Comparison of ENCODE assay signal across 16 mouse cellular contexts in the genomic region with DNA sequence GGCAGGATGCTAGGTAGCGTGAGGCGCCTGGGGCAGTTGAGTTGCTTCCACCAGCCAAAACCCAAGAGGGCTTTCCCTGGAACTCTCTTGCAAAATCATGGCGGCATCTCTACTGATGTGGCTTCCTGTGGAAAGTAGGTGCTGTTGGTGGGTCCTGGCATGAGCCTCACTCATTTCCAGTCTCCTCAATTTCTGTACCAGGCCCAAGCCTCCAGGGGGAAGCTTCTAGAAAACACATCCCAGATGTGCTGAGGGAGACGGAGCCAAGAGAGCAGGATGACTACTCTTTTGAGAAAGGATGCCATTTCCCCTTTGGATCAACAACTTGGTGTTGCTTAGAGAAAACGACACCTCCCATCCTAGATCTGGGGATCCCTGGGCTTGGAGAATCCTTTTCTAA. TPM values are rescaled to one million over a fixed set of nuclear protein-coding genes. Genes with fewer than 3 reads are reported as not detected.
"Had no signal": no experiment of that assay in that cellular context is flagged by ENCODE, and none has a peak within 500 bp of the region (broad histone marks: within the 10 kb centered on the region; RNA-seq: fewer than 3 reads in every experiment).

No protein-coding gene starts in this region.

- DNase-seq: lung, adult 18-20 months; lung, postnatal 14 days; lung, postnatal 36 days; right cerebral cortex, postnatal 14 days; thymus, adult 18-20 months; thymus, postnatal 14 days; thymus, postnatal 36 days had no signal

RNA-seq across cellular contexts. Expression of a gene that starts 50.9 kb away (rescaled TPM):
- polyA plus RNA-seq: liver, embryonic 16.5 days; lung, embryonic 14.5 days; lung, embryonic 16.5 days; macrophage; midbrain, embryonic 13.5 days; neural tube, embryonic 12.5 days; neural tube, embryonic 14.5 days; stomach, embryonic 16.5 days; thymus, postnatal 0 days had no signal
